Mouse (Mus musculus) kidney, adult 8-10 months (tissue): ENCODE measurements around the gene Rnf216.
"Not testable (repeated sequence)": the region's sequence is repeated elsewhere in the genome, so short reads cannot be mapped to it uniquely, and the experiment has no call there.

Experiments
- DNase-seq, 2 experiments: peaks; one replicate each; pipeline ENCODE4 v3.0.0; 2022

Gene Rnf216

GRCm38 (mm10) chr5:143112281-143113246 is at the start of gene Rnf216:
Rnf216 (minus strand) TSS chr5:143112994.
- DNase-seq = peak; percentile 93 to 95

- no peak for DNase-seq
These were observed 42.7 kb upstream of the Rnf216 start for GRCm38 (mm10) chr5:143155534-143155933.

- peak; percentile 43 to 54 for DNase-seq
These were observed 41.0 kb upstream of the Rnf216 start for GRCm38 (mm10) chr5:143153756-143154155.

GRCm38 (mm10) chr5:143150044-143150443 is 37.2 kb upstream of the Rnf216 start:
- DNase-seq = no peak

- DNase-seq = no peak
These were observed 36.7 kb upstream of the Rnf216 start for GRCm38 (mm10) chr5:143149536-143149935.

GRCm38 (mm10) chr5:143148661-143149060 is 35.9 kb upstream of the Rnf216 start:
- DNase-seq = no peak

- no peak for DNase-seq
These were observed 34.7 kb upstream of the Rnf216 start, which contains the start of gene Olfr718-ps1 for GRCm38 (mm10) chr5:143147481-143147880. Olfr718-ps1 (minus strand) TSS chr5:143147581.

- DNase-seq = no peak
These were observed 24.8 kb upstream of the Rnf216 start for GRCm38 (mm10) chr5:143137580-143137979.

- no peak for DNase-seq
These were observed 22.2 kb upstream of the Rnf216 start for GRCm38 (mm10) chr5:143135042-143135441.

GRCm38 (mm10) chr5:143134216-143135010 is 21.6 kb upstream of the Rnf216 start:
- DNase-seq = not testable (repeated sequence)

GRCm38 (mm10) chr5:143132935-143133514 is 20.2 kb upstream of the Rnf216 start:
- DNase-seq = no peak

GRCm38 (mm10) chr5:143130342-143130741 is 17.5 kb upstream of the Rnf216 start:
- DNase-seq = peak in 1 of 2 experiments; percentile 13

GRCm38 (mm10) chr5:143129101-143129500 is 16.3 kb upstream of the Rnf216 start:
- no peak for DNase-seq

GRCm38 (mm10) chr5:143127837-143128236 is 15.0 kb upstream of the Rnf216 start:
- DNase-seq = no peak

- no peak for DNase-seq
These were observed 14.1 kb upstream of the Rnf216 start for GRCm38 (mm10) chr5:143126908-143127307.

- DNase-seq = no peak
These were observed 13.3 kb upstream of the Rnf216 start for GRCm38 (mm10) chr5:143126089-143126488.

GRCm38 (mm10) chr5:143125601-143126000 is 12.8 kb upstream of the Rnf216 start:
- no peak for DNase-seq

GRCm38 (mm10) chr5:143124805-143125378 is 12.1 kb upstream of the Rnf216 start:
- DNase-seq = no peak

GRCm38 (mm10) chr5:143122673-143123072 is 9.9 kb upstream of the Rnf216 start:
- no peak for DNase-seq

- DNase-seq = no peak
These were observed 9.3 kb upstream of the Rnf216 start for GRCm38 (mm10) chr5:143122125-143122524.

GRCm38 (mm10) chr5:143106842-143107241 is 6.0 kb downstream of the Rnf216 start:
- no peak for DNase-seq

- no peak for DNase-seq
These were observed 9.6 kb downstream of the Rnf216 start for GRCm38 (mm10) chr5:143103231-143103630.

- DNase-seq = no peak
These were observed 11.2 kb downstream of the Rnf216 start for GRCm38 (mm10) chr5:143101626-143102025.
